Mouse (Mus musculus) bone marrow, adult 2 months (tissue): ENCODE results near the gene Mgat5b. TPM values are rescaled to one million over a fixed set of nuclear protein-coding genes. Genes with fewer than 3 reads are reported as not detected.

Experiments
- H3K27ac ChIP-seq: fragments of 200-500 bp; 2 replicates; pipeline ENCODE4 v1.5.1; 2012; ENCODE audit warnings: low read depth, mild to moderate bottlenecking, control low read depth, inconsistent platforms, low read length; ENCODE audit not compliant: control insufficient read depth, poor library complexity, insufficient read depth
- H3K4me1 ChIP-seq: fragments of 200-500 bp; 2 replicates; pipeline ENCODE4 v1.6.1; 2011; ENCODE audit warnings: low read length; ENCODE audit not compliant: control insufficient read depth, insufficient read depth
- H3K4me3 ChIP-seq: fragments of 200-500 bp; replicated peaks from 2 replicates; pipeline ENCODE3; 2011; ENCODE audit warnings: mild to moderate bottlenecking, low read depth, low read length, control low read depth; ENCODE audit not compliant: control insufficient read depth
- CTCF ChIP-seq: fragments of 200-500 bp; IDR thresholded peaks from 2 replicates; pipeline ENCODE4 v1.5.1; 2011; ENCODE audit warnings: low read length, control low read depth; ENCODE audit not compliant: control insufficient read depth, insufficient read depth
- POLR2A ChIP-seq: fragments of 200-500 bp; IDR thresholded peaks from 2 replicates; pipeline ENCODE4 v1.6.1; 2011; ENCODE audit warnings: low read depth, mild to moderate bottlenecking, control low read depth, low read length, borderline replicate concordance; ENCODE audit not compliant: control insufficient read depth
- WGBS: fragments of 180-500 bp; shearing (Covaris S2); methylation state at CpG from one replicate; pipeline ENCODE4 v1.1.7; 2018; 5-methylcytosine and 5-hydroxymethylcytosine counted together
- polyA plus RNA-seq: library from polyadenylated mRNA; stranded (reverse); fragments of >200 nt; gene quantifications from 2 replicates; pipeline ENCODE4 v1.2.4, GENCODE M21; 2011; ENCODE audit warnings: low replicate concordance; ENCODE audit not compliant: missing spikeins, insufficient read depth, insufficient read length

The Mgat5b gene
- polyA plus RNA-seq, 1 experiment = not detected

DNA sequence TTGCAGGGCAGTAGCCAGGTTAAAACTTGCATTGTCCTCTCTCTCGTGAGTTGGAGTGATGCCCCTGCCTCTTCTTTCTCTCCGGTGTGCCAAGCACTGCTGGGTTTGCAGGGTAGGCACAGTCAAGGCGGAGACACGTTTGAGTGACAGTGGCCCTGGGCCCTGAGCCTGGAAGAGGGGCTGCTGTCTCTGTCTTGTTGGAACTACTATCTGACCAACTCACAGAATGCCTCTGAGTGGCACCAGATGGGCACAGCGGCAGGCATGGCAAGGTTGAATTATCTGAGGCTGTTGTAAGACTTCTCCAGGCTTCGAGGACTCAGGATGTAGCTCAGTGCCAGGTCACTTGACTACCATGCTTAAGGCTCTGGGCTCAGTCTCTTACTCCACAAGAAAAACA, 9.4 kb downstream of the Mgat5b start:
- H3K4me1 ChIP-seq = no peaks in the 10 kb centered on the region
- H3K27ac ChIP-seq = no peak overlapping the region
- TF ChIP-seq CTCF (no peak), POLR2A (no peak)
- 77% methylated on average over 6 of the region's 6 CpGs for whole genome bisulfite sequencing
- H3K4me3 ChIP-seq = no peak overlapping the region

DNA sequence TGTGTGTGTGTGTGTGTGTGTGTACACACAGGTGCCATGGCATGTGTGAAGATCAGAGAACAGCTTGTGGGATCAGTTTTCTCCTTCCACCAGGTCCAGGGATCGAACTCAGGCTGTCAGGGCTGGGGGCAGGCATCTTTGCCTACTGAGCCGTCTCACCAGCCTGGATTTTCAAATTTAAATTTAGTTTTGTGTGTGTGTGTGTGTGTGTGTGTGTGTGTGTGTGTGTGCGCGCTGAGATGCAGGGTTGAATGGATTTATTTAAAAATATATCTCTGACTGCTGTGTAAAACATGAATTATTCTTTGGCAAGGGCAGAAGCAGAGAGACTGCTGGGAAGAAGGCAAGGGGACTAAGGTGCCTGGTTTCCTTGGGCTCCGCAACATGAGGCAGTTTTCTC, 16.2 kb downstream of the Mgat5b start:
- Histone ChIP-seq H3K4me3 (no peak overlapping the region), H3K27ac (no peak overlapping the region), H3K4me1 (no peaks in the 10 kb centered on the region)
- WGBS = 78% methylated on average over 5 of the region's 5 CpGs
- TF ChIP-seq POLR2A (no peak), CTCF (no peak)

DNA sequence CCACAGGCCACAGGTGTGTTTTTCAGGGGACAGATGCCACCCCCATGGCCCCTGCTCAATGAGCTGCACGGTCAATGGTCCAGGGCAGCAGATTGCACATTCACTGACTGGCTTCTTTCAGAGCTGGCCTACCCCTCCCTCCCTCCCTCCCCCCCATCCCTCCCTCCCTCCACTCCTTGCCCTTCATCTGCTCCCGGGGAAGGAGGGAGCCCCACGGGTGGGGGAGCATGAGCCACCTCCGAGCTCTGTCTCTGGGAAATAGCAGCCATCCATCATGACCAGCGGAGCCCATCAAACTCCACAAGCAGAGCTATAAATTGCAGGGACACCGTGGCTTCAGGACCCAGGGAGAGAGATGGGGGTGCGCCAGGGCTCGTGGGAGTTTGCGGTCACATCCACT, 16.7 kb downstream of the Mgat5b start:
- WGBS = 49% methylated on average over 9 of the region's 9 CpGs
- TF ChIP-seq CTCF (no peak), POLR2A (no peak)

DNA sequence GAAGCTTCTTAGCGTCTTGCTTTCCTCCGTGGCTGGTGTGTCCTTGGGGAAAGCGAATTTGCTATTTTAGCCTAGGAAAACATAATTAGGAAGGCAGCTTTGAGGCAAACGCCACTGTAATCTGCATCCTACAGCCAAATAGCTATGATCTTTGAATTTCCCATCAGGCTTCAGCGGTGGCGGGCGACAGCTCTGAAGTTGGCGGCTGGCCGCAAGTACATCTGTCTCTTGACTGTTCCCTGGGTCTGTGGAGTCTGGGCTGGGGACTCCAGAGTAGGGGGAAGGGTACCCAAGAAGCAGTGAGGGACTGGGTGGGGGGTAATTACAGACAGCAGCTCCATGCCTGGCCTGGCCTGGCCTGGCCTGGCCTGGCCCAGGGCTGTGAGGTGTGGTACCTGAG, 17.3 kb downstream of the Mgat5b start:
- H3K4me1 ChIP-seq = no peaks in the 10 kb centered on the region
- H3K4me3 ChIP-seq = no peak overlapping the region
- TF ChIP-seq CTCF (no peak), POLR2A (no peak)
- H3K27ac ChIP-seq = no peak overlapping the region
- WGBS = 74% methylated on average over 9 of the region's 9 CpGs

More for the DNA sequence above, 16.7 kb downstream of the Mgat5b start:
- H3K4me1 ChIP-seq = no peaks in the 10 kb centered on the region
- H3K4me3 ChIP-seq = no peak overlapping the region
- no peak overlapping the region for H3K27ac ChIP-seq

DNA sequence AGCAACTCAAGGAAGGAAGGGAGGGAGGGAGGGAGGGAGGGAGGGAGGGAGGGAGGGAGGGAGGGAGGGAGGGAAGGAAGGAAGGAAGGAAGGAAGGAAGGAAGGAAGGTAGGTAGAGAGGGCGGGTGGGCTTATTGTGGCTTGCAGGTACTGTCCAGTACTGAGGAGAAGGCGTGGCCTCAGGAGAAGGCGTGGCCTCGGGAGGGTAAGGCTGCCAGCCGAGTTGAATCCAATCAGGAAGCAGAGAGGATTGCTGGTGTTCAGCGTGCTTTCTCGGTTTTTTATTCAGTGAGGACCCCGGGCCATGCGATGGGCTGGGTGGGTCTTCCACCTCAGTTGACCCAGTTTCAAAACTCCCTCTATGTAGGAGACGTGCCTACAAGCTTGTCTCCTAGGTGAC, 18.5 kb downstream of the Mgat5b start:
- H3K27ac ChIP-seq = no peak overlapping the region
- TF ChIP-seq POLR2A (no peak), CTCF (no peak)
- no peak overlapping the region for H3K4me3 ChIP-seq
- WGBS = 30% methylated on average over 10 of the region's 10 CpGs
- no peaks in the 10 kb centered on the region for H3K4me1 ChIP-seq

DNA sequence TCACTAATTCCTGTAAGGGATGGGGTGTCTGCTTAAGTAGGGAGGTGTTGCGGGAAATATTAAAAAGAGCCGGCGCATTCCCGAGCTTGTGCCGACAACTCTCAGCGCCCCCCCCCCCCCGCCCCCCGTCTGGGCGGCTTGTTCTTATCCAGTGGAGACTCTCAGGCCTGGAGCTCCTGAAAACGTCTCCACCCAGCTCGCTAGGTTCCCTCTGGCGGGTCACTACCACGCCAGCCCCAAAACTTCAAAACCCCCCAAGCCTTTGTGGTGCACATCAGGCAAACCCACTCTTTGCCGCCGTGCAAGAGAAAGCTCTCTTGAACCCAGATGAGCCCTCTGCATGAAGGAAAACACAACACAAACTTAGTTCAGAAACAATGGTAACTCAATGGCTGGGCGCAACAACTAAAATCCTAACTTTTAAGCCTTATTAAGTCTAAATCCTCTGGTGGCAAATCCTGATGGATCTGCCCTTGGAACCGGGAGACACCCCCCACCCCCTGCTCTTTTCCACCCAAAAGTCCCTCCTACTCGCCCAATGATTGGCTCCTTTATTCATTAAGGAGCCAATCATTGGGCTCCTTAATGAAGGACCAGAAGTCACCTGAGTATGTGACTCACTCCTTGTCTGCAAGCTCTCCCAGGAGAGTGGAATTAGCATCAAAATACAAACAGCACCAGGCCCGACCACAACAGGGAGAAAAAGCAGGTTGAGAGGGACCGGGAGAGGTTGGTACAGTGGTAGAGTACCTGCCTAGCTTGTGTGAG, 21.6 kb downstream of the Mgat5b start:
- Histone ChIP-seq H3K4me1 (no peaks in the 10 kb centered on the region), H3K4me3 (no peak overlapping the region), H3K27ac (no peak overlapping the region)
- TF ChIP-seq POLR2A (no peak), CTCF (no peak)
- WGBS = 19% methylated on average over 20 of the region's 20 CpGs

DNA sequence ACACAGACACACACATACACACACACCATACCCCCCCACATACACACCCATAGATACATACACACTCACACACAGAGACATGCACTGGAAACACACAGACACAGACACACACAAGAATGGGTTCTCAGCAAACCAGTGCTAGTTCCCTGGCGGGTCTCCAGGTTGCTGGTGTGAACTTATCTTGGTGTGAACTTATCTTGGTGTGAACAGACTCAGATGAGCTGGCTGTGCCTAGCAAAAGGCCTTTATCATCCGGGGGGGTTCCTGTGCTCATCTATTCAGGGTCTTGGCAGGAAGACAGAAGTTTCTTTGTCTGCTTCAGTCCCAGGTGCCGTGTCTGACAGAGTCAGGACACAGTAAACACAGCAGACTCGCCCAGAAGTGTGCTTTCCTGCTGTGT, 25.7 kb downstream of the Mgat5b start:
- Histone ChIP-seq H3K4me1 (no peaks in the 10 kb centered on the region), H3K4me3 (no peak overlapping the region), H3K27ac (no peak overlapping the region)
- TF ChIP-seq POLR2A (no peak), CTCF (no peak)
- 51% methylated on average over 4 of the region's 4 CpGs for WGBS

DNA sequence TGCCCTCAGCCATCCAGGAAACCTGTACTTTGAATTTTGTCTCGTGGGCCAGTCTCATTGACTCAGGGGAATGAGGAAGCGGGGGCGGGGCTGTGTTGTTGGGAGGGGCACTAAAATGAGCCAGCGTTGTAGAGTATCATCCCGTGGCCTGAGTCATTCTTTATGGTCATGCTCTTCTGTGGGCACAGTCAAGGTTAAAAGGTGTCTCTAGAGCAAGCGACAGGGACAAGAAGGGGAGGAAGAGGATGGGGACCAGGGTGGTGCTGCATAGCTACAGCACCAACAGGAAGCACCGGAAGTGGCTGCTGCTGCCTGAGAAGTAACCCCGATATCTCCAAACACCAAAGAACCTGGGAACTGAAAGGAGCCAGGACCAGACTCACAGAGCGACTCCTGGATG, 31.2 kb downstream of the Mgat5b start:
- no peak overlapping the region for H3K4me3 ChIP-seq
- TF ChIP-seq POLR2A = no peak
- no peak for TF ChIP-seq CTCF
- WGBS = 5% methylated on average over 9 of the region's 9 CpGs
- no peak overlapping the region for H3K27ac ChIP-seq
- H3K4me1 ChIP-seq = no peaks in the 10 kb centered on the region

DNA sequence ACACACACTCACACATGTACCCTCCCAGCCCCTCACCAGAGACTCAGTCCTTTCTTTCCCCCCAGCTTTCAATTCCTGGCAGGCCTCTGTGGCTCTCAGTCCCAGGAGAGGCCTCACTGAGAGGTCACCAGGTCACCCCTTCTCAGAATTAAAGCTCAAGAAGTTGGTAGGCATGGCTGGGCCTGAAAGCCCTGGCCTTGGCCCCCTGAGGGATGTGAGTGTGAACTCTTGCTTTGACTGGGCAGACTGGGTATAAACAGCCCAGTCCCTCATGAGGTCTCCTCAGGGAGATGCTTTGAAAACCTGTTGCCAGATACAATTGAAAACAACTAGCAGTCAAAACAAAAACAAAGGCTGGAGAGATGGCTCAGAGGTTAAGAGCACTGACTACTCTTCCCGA, 32.8 kb downstream of the Mgat5b start:
- 65% methylated on average over 1 of the region's 1 CpGs for WGBS
- no peak overlapping the region for H3K27ac ChIP-seq
- H3K4me1 ChIP-seq = no peaks in the 10 kb centered on the region
- H3K4me3 ChIP-seq = no peak overlapping the region
- no peak for TF ChIP-seq CTCF
- TF ChIP-seq POLR2A = no peak
